Mouse (Mus musculus): Measurements from ENCODE around the gene Sorbs1. TPM values are rescaled to one million over a fixed set of nuclear protein-coding genes. Genes with fewer than 3 reads are reported as not detected.

Gene Sorbs1
- polyA plus RNA-seq, 1 experiment from 2014 or later: 97.2 TPM

- Histone ChIP-seq H3K36me3 (ENCODE audit: control insufficient read depth, insufficient read depth, low read length) (no peaks in the 10 kb centered on the region), H3K27ac (ENCODE audit: low read depth, low read length) (no peak overlapping the region), H3K27me3 (ENCODE audit: control insufficient read depth, insufficient read depth, low read length) (peaks cover 16% of the 10 kb centered on the region), H3K4me2 (replicated peaks; ENCODE audit: low read depth, low read length) (no peak overlapping the region), H3K4me3 (ENCODE audit: low read depth, low read length) (no peak overlapping the region), H3K9ac (ENCODE audit: low read depth, low read length) (no peak overlapping the region), H3K9me3 (ENCODE audit: control insufficient read depth, low read length) (no peaks in the 10 kb centered on the region), H3K4me1 (replicated peaks; ENCODE audit: control insufficient read depth, insufficient read depth, low read length) (0 out of 2 replicates have a peak, but pooled peaks cover 2% of the 10 kb centered on the region)
- WGBS: 96% methylated on average over 1 of the region's 1 CpGs
- no peak for DNase-seq (ENCODE audit: low spot score)
- no peak for ATAC-seq (ENCODE audit: low FRiP score)
These were observed 246.2 kb downstream of the Sorbs1 start for GRCm38 (mm10) chr19:40267380-40267779.

- WGBS: 89% methylated on average over 1 of the region's 1 CpGs
- Histone ChIP-seq H3K9ac (ENCODE audit: low read depth, low read length) (no peak overlapping the region), H3K4me1 (replicated peaks; ENCODE audit: control insufficient read depth, insufficient read depth, low read length) (no peaks in the 10 kb centered on the region), H3K36me3 (ENCODE audit: control insufficient read depth, insufficient read depth, low read length) (no peaks in the 10 kb centered on the region), H3K4me2 (replicated peaks; ENCODE audit: low read depth, low read length) (no peak overlapping the region), H3K9me3 (ENCODE audit: control insufficient read depth, low read length) (no peaks in the 10 kb centered on the region), H3K27me3 (ENCODE audit: control insufficient read depth, insufficient read depth, low read length) (no peaks in the 10 kb centered on the region), H3K27ac (ENCODE audit: low read depth, low read length) (no peak overlapping the region), H3K4me3 (ENCODE audit: low read depth, low read length) (no peak overlapping the region)
- ATAC-seq (ENCODE audit: low FRiP score): no peak
- DNase-seq (ENCODE audit: low spot score): no peak
These were observed 254.1 kb downstream of the Sorbs1 start for GRCm38 (mm10) chr19:40259485-40259884.

GRCm38 (mm10) chr19:40257396-40257795 lies 256.2 kb downstream of the Sorbs1 start:
- Histone ChIP-seq H3K4me3 (ENCODE audit: low read depth, low read length) (no peak overlapping the region), H3K9me3 (ENCODE audit: control insufficient read depth, low read length) (no peaks in the 10 kb centered on the region), H3K36me3 (ENCODE audit: control insufficient read depth, insufficient read depth, low read length) (no peaks in the 10 kb centered on the region), H3K4me2 (replicated peaks; ENCODE audit: low read depth, low read length) (no peak overlapping the region), H3K9ac (ENCODE audit: low read depth, low read length) (no peak overlapping the region), H3K27me3 (ENCODE audit: control insufficient read depth, insufficient read depth, low read length) (no peaks in the 10 kb centered on the region), H3K4me1 (replicated peaks; ENCODE audit: control insufficient read depth, insufficient read depth, low read length) (no peaks in the 10 kb centered on the region), H3K27ac (ENCODE audit: low read depth, low read length) (no peak overlapping the region)
- WGBS: 69% methylated on average over 4 of the region's 4 CpGs
- ATAC-seq (ENCODE audit: low FRiP score) (no peak), DNase-seq (ENCODE audit: low spot score) (no peak)

GRCm38 (mm10) chr19:40256376-40257050 lies 257.1 kb downstream of the Sorbs1 start:
- Histone ChIP-seq H3K36me3 (ENCODE audit: control insufficient read depth, insufficient read depth, low read length) (no peaks in the 10 kb centered on the region), H3K9ac (ENCODE audit: low read depth, low read length) (no peak overlapping the region), H3K4me3 (ENCODE audit: low read depth, low read length) (no peak overlapping the region), H3K4me1 (replicated peaks; ENCODE audit: control insufficient read depth, insufficient read depth, low read length) (no peaks in the 10 kb centered on the region), H3K27me3 (ENCODE audit: control insufficient read depth, insufficient read depth, low read length) (no peaks in the 10 kb centered on the region), H3K27ac (ENCODE audit: low read depth, low read length) (no peak overlapping the region), H3K9me3 (ENCODE audit: control insufficient read depth, low read length) (no peaks in the 10 kb centered on the region), H3K4me2 (replicated peaks; ENCODE audit: low read depth, low read length) (no peak overlapping the region)
- no peak for DNase-seq (ENCODE audit: low spot score)
- no peak for ATAC-seq (ENCODE audit: low FRiP score)
- 68% methylated on average over 2 of the region's 2 CpGs for WGBS

- Histone ChIP-seq H3K4me3 (ENCODE audit: low read depth, low read length) (no peak overlapping the region), H3K4me1 (replicated peaks; ENCODE audit: control insufficient read depth, insufficient read depth, low read length) (no peaks in the 10 kb centered on the region), H3K27ac (ENCODE audit: low read depth, low read length) (no peak overlapping the region), H3K27me3 (ENCODE audit: control insufficient read depth, insufficient read depth, low read length) (no peaks in the 10 kb centered on the region), H3K4me2 (replicated peaks; ENCODE audit: low read depth, low read length) (no peak overlapping the region), H3K9ac (ENCODE audit: low read depth, low read length) (no peak overlapping the region), H3K9me3 (ENCODE audit: control insufficient read depth, low read length) (no peaks in the 10 kb centered on the region), H3K36me3 (ENCODE audit: control insufficient read depth, insufficient read depth, low read length) (no peaks in the 10 kb centered on the region)
- ATAC-seq (ENCODE audit: low FRiP score): no peak
- WGBS: 74% methylated on average over 1 of the region's 1 CpGs
- DNase-seq (ENCODE audit: low spot score): no peak
These were observed 258.0 kb downstream of the Sorbs1 start for GRCm38 (mm10) chr19:40255561-40255960.

GRCm38 (mm10) chr19:40254741-40255140 lies 258.8 kb downstream of the Sorbs1 start:
- Histone ChIP-seq H3K9ac (ENCODE audit: low read depth, low read length) (no peak overlapping the region), H3K36me3 (ENCODE audit: control insufficient read depth, insufficient read depth, low read length) (no peaks in the 10 kb centered on the region), H3K27ac (ENCODE audit: low read depth, low read length) (no peak overlapping the region), H3K4me1 (replicated peaks; ENCODE audit: control insufficient read depth, insufficient read depth, low read length) (no peaks in the 10 kb centered on the region), H3K27me3 (ENCODE audit: control insufficient read depth, insufficient read depth, low read length) (no peaks in the 10 kb centered on the region), H3K4me3 (ENCODE audit: low read depth, low read length) (no peak overlapping the region), H3K9me3 (ENCODE audit: control insufficient read depth, low read length) (no peaks in the 10 kb centered on the region), H3K4me2 (replicated peaks; ENCODE audit: low read depth, low read length) (no peak overlapping the region)
- ATAC-seq (ENCODE audit: low FRiP score) (no peak), DNase-seq (ENCODE audit: low spot score) (no peak)
- WGBS: 87% methylated on average over 3 of the region's 3 CpGs

GRCm38 (mm10) chr19:40253768-40254167 lies 259.8 kb downstream of the Sorbs1 start:
- WGBS: 57% methylated on average over 13 of the region's 13 CpGs
- ATAC-seq (ENCODE audit: low FRiP score) (no peak), DNase-seq (ENCODE audit: low spot score) (no peak)
- Histone ChIP-seq H3K27me3 (ENCODE audit: control insufficient read depth, insufficient read depth, low read length) (no peaks in the 10 kb centered on the region), H3K4me1 (replicated peaks; ENCODE audit: control insufficient read depth, insufficient read depth, low read length) (no peaks in the 10 kb centered on the region), H3K9ac (ENCODE audit: low read depth, low read length) (no peak overlapping the region), H3K27ac (ENCODE audit: low read depth, low read length) (no peak overlapping the region), H3K4me2 (replicated peaks; ENCODE audit: low read depth, low read length) (no peak overlapping the region), H3K9me3 (ENCODE audit: control insufficient read depth, low read length) (no peaks in the 10 kb centered on the region), H3K36me3 (ENCODE audit: control insufficient read depth, insufficient read depth, low read length) (no peaks in the 10 kb centered on the region), H3K4me3 (ENCODE audit: low read depth, low read length) (no peak overlapping the region)

- H3K9me3 ChIP-seq (ENCODE audit: control insufficient read depth, low read length): no peaks in the 10 kb centered on the region
- H3K4me2 ChIP-seq (replicated peaks; ENCODE audit: low read depth, low read length): no peak overlapping the region
- H3K9ac ChIP-seq (ENCODE audit: low read depth, low read length): no peak overlapping the region
- H3K4me3 ChIP-seq (ENCODE audit: low read depth, low read length): no peak overlapping the region
- no peak for ATAC-seq (ENCODE audit: low FRiP score)
- H3K36me3 ChIP-seq (ENCODE audit: control insufficient read depth, insufficient read depth, low read length): no peaks in the 10 kb centered on the region
- no peaks in the 10 kb centered on the region for H3K4me1 ChIP-seq (replicated peaks; ENCODE audit: control insufficient read depth, insufficient read depth, low read length)
- 90% methylated on average over 4 of the region's 4 CpGs for WGBS
- H3K27ac ChIP-seq (ENCODE audit: low read depth, low read length): no peak overlapping the region
- H3K27me3 ChIP-seq (ENCODE audit: control insufficient read depth, insufficient read depth, low read length): no peaks in the 10 kb centered on the region
- no peak for DNase-seq (ENCODE audit: low spot score)
These were observed 262.5 kb downstream of the Sorbs1 start for GRCm38 (mm10) chr19:40251115-40251514.

- no peak for DNase-seq (ENCODE audit: low spot score)
- WGBS: 86% methylated on average over 11 of the region's 11 CpGs
These were observed 264.2 kb downstream of the Sorbs1 start for GRCm38 (mm10) chr19:40249352-40249751.

More at GRCm38 (mm10) chr19:40249352-40249751, 264.2 kb downstream of the Sorbs1 start:
- Histone ChIP-seq H3K4me2 (replicated peaks; ENCODE audit: low read depth, low read length) (no peak overlapping the region), H3K9ac (ENCODE audit: low read depth, low read length) (no peak overlapping the region), H3K27me3 (ENCODE audit: control insufficient read depth, insufficient read depth, low read length) (no peaks in the 10 kb centered on the region), H3K4me1 (replicated peaks; ENCODE audit: control insufficient read depth, insufficient read depth, low read length) (no peaks in the 10 kb centered on the region), H3K9me3 (ENCODE audit: control insufficient read depth, low read length) (no peaks in the 10 kb centered on the region), H3K36me3 (ENCODE audit: control insufficient read depth, insufficient read depth, low read length) (no peaks in the 10 kb centered on the region), H3K27ac (ENCODE audit: low read depth, low read length) (no peak overlapping the region), H3K4me3 (ENCODE audit: low read depth, low read length) (no peak overlapping the region)
- no peak for ATAC-seq (ENCODE audit: low FRiP score)

Data from hindbrain, embryonic 11.5 days (tissue).